Mouse (Mus musculus) ovary, postnatal 36 days (tissue): ENCODE data around the gene Lrrc3.
"Not testable (repeated sequence)": the region's sequence is repeated elsewhere in the genome, so short reads cannot be mapped to it uniquely, and the experiment has no call there.

Experiments used
- DNase-seq: peaks from one replicate; pipeline ENCODE4 v3.0.0; 2022; ENCODE audit warnings: low spot score, mixed read lengths

The Lrrc3 gene

DNA sequence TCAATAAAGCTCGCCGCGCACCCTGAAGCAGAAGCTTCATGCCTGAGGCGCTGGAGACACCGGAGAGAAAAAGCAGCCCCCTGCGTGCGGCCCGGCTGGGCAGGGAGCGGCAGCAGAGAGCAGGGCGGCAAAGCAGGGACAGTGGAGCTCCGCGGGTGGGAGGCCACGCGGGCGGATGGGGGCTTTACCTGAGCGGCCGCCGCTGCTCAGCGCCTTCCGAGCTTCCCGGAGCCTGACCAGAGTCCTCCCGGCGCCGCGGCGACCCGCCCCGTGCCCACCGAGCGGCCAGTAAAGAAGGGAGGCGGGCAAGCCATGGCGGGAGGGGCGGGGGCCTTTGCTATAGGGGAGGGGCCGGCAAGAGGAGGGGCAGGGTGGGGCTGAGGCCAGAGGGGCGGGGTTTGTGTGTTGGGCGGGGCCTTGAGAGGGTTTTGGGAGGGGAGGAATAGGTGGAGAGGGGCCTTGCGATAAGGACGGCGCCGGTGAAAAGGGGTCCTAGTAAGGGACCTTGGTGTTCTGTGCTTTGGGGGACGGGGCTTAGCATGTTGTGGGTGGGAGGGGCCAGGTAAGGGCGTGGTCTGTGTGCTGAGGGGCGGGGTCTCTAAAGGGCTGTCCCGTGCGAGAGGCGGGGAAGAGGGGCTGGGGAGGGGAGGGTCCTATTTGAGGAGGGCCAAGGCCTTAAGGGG is at the start of gene Lrrc3:
Gene Lrrc3 (minus strand): TSS at position 326 of the 683 bp plus-strand sequence.
- peak; percentile 67 for DNase-seq

DNA sequence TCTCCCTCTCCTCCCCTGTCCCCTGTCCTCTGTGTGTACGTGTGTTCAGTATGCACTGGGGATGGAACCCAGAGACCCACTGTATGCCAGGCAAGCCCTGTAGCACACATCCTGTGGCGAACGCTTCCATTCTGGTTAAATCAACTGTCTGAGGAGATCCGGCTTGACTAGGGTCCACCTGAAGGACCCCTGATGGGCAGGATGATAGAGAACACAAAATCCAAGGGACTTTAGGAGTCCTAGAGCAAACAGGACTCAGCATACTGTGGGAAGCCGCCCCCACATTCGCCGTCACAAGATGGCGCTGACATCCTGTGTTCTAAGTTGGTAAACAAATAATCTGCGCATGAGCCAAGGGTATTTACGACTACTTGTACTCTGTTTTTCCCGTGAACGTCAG is 48.1 kb upstream of the Lrrc3 start:
- DNase-seq: not testable (repeated sequence)

DNA sequence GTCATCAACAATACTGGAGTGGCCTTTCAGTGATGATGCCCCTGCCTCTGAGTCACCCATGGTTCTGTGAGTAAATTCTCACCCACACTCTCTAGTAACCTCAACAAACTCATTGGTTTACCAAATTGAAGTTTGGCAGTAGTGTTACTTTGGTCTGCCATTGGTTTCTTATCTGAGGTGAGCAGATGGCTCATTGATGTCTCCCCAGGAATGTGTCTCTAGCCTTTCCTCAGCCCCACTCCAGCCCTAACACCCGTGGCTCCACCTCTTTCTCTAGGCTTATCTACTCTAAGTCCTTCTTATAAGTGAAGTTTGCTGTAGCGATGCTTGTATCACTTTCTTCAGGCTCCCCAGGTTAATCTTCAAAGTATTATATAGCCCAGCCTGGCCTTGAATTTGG is 37.3 kb upstream of the Lrrc3 start:
- no peak for DNase-seq

DNA sequence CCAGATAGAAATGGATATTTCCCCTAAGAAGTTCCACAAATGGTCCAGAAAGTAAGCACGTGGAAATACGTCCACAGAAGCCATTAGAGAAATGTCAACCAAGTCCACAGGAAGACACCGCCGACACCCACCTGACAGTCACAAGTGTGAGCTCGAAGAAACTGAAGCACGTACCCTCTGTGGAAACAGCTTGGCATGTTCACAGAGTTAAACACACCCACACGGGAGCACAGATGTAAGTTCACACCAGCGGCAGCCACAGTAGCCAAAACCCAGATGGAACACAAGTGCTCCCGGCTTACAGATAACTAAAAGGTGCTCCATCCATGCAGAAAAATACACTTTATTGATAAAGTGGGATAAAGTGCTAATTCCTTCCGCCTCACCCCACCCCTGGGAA is 25.0 kb upstream of the Lrrc3 start:
- no peak for DNase-seq

DNA sequence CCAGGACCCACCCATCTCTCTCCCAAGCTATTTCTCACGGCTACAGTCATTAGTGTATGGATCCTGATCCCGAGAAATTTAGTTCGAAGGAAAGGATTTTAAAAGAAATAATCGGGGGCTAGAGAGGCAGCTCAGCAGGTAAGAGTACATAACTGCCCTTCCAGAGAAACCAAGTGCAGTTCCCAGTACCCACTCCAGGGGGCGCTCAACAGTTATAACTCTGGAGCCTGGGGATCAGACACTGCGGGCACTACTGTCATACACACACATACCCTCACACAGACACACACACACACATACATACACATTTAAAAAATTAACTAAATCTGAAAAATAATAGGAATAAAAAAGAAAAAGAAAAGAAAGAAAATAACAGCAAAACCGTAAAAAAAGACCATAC is 23.8 kb upstream of the Lrrc3 start:
- DNase-seq: peak; percentile 50

DNA sequence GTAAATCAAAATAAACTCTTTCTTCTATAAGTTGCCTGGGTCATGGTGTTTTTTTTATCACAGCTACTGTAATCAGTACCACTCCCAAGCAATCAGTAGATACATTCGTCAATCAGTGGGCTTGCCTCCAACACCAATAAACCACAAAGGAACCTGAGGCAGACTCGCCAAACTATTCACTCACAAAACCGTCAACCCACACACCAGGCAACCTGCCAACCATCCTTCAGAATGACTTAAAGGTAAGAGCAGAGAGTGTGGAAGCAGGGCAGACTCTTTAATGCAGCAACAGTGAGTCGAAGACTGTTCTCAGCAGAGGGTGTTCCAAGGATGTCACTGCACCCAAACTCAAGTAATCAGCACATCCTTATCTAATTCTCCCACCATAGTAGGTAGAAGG is 20.3 kb upstream of the Lrrc3 start:
- no peak for DNase-seq

DNA sequence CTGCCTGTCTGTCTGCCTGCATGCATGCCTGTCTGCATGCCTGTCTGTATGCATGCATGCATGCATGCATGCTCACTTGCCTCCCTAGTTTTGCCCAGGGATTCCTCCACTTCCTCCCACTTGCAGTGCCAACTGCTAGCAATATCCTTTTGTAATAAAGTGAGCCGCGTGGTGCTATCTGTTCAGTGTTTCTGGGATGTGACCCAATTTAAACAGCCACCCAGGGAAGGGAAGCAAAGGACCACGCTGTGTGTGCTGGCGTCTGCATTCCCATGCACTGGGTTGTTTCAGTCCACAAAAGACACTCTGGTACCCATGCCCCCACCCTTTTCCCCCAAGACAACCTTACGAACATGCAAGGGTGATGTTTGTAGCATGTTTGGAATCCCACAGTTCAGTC is 18.7 kb upstream of the Lrrc3 start:
- no peak for DNase-seq

DNA sequence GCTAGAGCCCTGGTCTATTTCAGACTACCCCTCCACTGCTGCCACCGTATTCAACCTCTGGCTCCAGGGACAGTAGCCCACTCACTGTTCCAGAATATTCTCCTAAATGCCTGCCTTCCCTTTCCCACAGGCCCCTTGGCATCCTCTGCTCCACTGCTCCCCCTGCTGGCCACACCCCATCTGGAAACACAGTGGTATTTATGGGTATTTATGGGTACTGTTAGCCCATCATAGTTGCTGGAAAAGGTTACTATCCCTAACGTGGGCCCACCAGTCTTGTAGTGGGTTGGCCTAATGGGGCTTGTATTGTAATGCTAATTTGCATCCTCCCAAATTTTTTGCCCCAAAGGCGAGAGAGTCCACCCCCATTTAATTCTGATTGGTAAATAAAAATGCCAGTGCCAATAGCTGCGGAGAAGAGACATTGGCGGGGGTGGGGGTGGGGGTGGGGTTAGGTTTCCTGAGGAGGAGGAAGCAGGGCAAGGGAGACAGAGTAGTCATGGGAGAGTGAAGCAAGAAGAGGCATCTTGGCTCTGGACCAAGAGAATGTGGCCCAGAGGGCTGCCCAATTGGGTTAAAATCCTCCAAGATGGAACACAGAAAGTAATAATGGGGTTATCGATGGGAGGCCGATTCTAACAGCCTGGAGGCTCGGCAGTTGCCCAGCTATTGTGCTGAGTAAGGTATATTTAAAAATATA is 14.4 kb upstream of the Lrrc3 start:
- peak; percentile 56 for DNase-seq

DNA sequence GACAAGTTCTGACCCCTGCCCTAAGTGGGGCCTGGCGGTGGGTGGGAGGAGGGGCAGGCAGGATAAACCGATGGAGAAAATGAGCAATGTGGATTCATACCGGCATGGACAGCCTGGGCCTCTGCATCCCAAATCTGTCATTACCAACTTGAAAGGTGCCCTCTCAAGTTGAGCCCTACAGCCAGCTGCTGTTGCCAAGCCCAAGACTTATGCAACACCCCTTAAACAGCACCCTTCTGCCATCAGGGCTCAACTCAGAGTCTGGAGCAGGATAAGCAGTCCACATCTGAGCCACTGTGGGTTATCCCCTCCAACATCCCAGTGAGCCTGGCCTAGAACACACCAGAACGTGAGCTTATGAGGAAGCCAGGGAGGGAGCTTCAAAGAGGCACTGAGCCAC is 11.0 kb upstream of the Lrrc3 start:
- no peak for DNase-seq

DNA sequence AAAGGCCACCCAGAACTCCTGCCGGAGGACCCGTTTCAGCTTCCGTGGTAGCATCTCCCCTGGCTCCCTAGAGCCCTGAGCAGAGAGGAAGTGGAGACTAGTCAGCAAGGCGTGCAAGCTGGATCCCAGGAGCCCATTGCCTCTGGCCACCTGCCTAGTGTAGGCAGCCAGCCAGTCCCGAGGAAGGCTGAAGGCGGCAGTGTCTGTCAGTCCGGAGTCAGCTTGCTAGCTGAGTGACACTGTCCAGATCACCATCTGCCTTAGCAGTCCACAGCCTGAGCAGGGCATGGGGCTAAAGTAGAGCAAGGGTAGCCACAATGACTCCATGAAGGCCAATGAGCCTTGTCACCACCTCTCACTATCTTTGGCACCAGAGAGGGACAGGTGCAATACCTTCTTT is 10.3 kb upstream of the Lrrc3 start:
- peak; percentile 29 for DNase-seq

DNA sequence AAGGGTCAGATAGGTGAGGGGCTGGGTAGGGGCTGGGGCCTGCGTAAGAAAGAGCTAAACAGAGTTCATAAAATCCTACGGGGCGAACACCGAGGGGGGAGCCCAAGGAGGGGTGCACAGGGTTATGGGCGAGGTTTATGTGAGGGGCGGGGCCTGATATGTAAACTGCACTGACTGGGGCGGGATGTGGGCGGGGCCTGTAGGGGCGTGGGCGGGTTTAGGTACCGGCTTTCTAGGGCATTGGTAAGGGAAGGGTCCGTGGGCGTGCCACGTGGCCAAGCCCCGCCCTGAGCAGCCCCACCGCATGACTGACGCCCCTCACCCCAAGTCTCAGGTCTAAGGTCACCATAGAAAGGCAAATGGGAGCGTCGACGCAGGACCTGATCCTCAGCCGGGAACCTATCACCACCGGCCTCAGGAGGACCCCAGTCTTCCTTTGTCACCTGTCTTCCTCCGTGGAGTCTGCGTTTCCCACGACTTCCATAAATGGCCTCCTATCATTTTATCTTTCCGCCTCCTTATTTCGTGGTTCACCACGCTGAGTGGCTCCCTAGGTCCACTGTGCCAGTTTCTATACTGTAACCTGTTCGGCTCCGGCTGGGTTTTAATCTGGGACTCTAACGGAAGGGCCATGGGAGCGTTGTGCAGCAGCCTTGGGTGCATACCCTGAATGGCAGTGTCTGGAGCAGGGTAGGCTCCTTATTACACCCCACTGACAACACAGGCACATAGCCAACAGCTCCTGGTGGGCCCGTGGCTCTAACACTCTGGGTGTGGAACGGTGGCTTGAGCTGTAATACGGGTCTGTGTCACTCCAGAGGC is 769 bp upstream of the Lrrc3 start:
- peak; percentile 35 for DNase-seq

DNA sequence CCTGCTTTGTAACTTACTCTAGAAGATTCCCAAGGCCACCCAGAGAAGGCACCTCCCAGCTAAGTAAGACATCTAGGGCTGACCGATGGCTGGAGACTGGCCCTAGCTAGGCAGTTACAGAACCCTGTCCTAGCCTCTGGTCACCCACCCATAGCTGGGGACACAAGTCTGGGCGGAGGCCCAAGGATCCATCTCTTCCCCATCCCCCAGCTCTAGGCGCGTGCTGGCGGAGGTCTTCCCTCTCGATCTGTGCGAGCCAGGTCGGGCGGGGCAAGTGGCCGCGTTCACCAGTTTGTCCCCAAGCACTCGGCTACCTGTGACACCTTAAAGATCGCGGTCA is 495 bp downstream of the Lrrc3 start:
- DNase-seq: peak; percentile 18

DNA sequence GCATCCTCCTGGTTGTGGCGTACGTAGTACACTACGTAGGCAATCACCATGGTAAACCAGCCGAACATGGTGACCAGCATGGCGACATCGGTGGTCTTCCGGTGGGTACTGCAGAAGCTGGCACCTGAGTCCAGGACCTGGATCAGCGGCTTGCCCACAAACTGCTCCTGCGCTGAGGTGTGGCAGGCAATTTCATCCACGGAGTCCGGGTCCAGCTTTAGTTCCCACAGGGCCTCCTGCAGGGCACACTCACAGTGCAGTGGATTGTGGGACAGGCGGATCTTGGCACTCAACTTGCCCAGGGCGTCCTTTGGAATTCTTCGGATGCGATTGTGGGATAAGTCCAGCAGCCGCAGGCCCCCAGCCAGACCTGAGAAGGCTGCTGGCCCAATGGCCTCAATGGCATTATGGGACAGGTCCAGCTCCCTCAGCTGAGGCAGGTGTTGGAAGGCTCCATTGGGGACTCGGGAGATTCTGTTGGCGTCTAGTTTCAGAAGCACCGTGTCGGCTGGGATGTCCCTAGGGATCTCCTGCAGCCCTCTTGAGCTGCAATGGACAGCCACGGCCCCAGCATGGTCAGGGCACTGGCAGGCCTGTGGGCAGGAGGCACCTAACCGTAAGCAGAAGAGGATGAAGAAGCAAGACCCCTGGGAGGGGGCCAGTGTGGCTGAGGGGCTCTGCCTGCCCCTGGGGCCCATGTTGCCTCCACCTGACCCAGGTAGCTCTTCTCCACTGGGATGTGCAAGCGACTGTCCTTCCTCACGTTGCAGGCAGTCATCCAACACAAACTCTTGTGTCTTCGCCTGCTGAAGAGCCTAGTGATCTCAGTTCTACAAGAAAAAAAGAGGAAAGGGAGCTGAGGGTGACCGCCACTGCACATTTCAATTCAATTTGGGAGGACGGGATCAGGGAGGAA is 1.2 kb downstream of the Lrrc3 start:
- DNase-seq: no peak

DNA sequence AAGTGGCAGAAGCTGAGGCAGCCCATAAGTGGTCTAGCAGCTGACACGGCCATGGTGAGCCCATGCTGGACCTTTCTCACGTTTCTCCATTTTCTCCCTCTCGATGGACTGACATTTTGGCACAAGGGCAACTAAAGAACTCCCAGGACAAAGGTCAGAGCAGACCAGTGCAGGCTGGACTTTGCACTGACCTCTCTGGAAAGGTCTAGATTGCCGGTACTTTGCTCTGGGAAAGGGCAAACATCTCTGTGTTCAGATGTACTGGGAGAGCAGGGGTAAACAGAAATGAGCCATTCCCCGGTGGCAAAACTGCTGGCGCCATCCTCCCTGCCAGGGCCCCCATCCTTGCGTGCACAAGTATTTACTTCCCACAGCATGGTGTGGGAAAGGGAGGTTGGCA is 2.2 kb downstream of the Lrrc3 start:
- DNase-seq: no peak

DNA sequence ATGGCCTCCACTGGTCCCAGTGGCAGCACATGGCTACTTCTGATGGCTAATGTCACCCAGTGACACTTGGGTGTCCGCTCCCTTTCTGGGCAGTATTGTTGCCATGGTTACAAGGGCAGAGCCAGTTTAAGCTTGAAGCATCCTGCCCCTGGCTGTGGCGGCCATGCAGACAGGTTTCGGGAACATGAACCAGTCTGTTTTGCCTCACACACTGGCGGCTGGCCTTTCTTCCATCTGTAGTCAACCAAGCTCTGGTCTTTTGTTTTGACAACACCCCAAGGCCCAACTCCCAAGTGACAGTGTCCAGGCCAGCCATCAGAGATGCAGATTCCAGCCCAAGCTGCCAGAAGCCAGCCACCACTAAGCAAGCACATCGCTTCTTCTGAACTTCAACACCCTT is 6.8 kb downstream of the Lrrc3 start:
- no peak for DNase-seq

DNA sequence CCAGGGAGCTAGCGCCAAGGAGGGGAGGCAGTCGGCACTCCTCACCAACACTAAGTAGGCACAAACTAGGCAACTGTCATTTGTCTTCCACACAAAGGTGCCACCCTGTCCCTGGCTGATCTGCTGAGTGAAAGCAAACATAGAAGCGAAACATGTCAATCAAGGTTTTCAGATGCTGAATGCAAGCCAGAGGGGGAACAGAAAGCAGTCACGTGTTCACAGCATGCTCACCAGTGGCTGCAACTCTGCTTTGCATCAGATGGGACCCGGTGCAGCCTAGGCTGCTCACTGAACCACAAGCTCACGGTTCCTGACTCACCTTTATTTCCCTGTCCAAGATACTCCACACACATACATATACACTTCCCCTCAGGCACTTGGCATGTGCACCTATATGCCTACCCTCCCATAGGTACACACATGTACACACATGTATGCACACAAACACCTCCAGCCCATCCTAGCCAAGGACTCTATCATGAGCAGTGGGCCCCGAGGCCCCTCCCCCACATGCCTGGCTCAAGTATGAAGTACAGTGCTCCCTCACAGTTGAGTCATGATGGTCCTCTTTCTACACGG is 11.3 kb downstream of the Lrrc3 start:
- DNase-seq: no peak

DNA sequence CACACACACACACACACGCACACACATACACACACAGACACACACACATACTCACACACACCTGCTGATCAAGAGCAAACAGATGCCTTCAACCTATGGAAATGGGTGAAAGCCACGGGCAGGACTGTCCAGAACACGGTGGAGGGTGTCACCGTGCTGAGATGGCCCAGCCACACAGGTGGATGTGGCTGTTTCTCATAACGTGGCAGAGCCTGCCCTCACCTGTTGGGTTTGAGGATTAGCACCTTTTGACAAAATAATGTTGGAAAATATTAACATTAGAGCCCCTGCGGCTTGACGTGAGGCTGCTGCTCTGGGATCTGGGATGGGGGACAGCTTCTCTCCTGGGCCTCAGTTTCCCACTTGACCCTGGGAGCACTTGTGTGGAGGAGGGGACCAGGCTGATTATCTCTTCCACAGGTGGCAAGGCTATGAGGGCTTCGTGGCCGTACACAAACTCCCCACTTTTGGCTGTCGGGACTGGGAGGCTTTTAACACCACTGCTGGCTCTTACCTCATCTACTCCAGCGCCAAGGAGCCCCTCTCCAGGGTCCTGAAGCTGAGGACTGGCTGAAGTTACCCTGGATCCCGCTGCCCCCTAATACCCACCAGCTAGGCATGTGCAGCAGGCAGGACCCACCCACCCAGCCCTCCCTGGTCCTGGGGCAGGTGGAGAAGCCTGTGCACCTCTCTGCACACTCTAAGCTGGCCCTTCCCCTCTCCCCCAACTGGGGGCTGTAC is 16.2 kb downstream of the Lrrc3 start:
- no peak for DNase-seq

DNA sequence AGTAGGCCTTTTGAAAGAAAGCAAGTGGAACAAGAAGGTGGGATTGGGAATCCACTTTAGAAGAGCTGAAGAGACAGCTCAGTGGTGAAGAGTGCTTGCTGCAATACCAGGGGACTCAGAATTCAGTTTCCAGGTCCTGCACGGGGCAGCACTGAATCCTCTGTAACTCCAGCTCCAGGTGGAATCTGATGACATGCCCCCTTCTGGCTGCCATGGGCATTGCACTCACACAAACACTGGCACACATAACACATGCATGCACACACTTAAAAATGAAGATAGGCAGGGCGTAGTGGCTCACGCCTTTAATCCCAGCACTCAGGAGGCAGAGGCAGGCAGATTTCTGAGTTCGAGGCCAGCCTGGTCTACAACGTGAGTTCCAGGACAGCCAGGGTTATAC is 19.8 kb downstream of the Lrrc3 start:
- no peak for DNase-seq

DNA sequence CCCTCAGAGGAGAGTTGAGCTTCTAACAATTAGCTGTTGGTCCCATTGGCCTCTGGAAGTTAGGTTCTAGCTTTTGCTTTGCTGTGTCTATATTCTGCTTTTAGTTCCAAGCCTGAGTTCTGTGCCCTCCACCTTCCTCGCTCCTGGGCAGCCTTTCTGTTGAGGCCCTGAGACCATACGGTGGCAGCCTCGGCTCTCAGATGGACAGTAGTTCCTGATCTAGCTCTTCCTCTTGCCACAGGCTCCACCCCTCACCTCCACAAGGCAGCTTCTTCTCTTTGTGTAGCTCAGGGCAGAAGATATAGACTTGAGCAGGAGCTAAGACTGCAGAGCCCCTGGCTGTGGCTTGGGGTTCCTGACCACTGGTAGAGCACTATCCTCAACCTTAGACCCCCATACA is 22.0 kb downstream of the Lrrc3 start:
- DNase-seq: no peak

DNA sequence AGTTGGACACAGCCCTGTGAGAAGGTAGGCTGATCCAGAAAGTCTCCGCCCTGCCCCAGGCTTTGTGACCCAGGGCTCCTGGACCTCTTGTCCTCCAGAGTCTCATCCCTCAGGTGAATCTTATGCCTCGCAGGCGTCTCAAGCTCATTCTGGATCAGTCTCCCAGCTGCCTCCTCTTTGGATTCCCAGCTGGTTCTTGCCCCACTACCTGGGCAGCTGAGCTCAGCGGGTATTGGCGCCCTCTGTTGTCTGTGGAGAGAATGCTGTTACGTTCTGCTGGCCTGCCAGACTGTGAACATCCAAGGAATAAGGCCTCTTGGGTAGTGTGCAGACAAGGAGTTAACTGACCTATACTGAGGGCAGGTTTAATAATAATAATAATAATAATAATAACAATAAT is 23.4 kb downstream of the Lrrc3 start:
- peak; percentile 30 for DNase-seq

DNA sequence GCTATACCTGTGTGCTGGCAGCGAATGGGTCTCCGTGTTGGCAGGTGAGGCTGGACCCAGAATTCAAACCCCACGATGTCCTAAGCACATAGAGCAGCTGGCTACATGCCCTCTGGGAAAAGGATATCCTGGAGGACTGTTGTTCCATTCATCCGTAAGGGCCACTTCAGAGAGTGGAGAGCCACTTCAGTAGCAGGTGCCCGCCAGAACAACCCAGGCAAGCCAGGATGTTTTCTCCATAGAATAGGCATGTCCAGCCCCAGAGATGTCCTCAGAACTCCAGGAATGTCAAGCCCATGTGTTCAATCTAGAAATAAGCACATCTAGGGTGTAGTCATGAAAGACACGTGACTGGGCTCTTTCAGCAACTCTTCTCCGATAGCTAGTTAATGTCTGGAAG is 32.7 kb downstream of the Lrrc3 start:
- no peak for DNase-seq
